Mouse (Mus musculus) urinary bladder, postnatal 25 days (tissue): Measurements from ENCODE around the gene Arl15.

Experiments used
- DNase-seq: peaks from one replicate; pipeline ENCODE4 v3.0.0; 2022; ENCODE audit warnings: low spot score

The Arl15 gene

GRCm38 (mm10) chr13:113990701-113991100, 196.4 kb downstream of the Arl15 start:
- DNase-seq = no peak

GRCm38 (mm10) chr13:113993066-113993465, 198.8 kb downstream of the Arl15 start:
- no peak for DNase-seq

- DNase-seq = no peak
These were observed 200.3 kb downstream of the Arl15 start for GRCm38 (mm10) chr13:113994586-113994985.

GRCm38 (mm10) chr13:113995490-113996236, 201.4 kb downstream of the Arl15 start:
- DNase-seq = no peak

GRCm38 (mm10) chr13:113998811-113999210, 204.5 kb downstream of the Arl15 start:
- no peak for DNase-seq

DNA sequence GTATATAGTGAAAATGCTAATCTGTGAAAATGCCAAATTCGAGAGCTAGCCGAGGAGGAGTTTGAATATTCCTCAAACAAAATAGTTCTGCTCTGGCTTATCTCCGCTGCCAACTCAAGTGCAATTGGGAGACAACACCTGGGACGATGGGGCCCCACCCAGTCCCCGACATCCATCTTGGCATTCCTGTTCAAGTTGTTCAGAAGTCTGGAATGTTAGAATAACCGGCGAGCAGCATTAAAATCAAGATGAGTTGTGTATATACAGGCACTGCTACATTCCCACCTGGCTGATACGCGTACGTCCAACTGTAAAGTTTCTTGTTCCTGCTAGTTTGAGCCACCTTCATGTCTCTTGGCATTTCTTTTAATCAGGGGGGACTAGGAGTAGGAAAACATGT, 209.2 kb downstream of the Arl15 start:
- DNase-seq = no peak

GRCm38 (mm10) chr13:114004191-114004590, 209.9 kb downstream of the Arl15 start:
- DNase-seq = no peak

DNA sequence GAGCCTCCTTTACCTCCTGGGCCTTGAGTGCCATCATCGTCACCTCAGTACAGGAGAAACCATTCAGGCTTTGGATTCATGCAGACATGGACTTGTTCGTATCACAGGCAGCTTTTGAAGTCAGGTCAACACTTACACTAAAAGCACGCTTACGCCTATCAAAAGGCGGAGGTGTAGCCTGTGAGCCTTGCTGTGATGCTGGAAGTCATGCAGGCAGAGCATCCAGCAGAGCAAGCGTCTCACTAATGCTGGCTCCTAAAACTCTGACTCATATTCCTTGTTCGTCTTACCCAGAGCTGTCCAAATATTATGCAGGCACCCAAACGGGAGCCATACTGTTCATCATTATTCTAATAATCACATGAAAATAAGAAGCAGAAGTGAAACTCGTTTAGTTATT, 215.5 kb downstream of the Arl15 start:
- DNase-seq = no peak

GRCm38 (mm10) chr13:114010521-114010920, 216.2 kb downstream of the Arl15 start:
- no peak for DNase-seq

- no peak for DNase-seq
These were observed 216.7 kb downstream of the Arl15 start for GRCm38 (mm10) chr13:114011019-114011418.

DNA sequence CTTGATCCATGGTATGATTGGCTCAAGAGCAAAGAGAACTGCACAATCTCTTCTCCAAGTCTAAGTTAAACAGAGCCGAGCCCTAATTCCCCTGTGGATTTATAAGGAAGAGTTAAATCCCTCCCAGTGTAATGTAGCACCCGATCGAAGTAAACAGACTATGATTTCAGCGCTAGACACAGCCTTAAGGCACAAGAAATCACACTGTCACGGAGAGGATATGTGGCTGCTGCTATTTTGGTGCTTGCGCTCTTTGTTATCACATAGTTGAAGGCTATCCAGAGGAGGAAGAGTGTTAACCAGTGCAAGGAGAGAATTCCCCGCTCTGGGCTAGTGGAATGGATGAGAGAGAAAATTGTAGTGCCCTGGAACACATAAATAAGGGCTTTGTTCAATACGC, 223.6 kb downstream of the Arl15 start:
- no peak for DNase-seq

DNA sequence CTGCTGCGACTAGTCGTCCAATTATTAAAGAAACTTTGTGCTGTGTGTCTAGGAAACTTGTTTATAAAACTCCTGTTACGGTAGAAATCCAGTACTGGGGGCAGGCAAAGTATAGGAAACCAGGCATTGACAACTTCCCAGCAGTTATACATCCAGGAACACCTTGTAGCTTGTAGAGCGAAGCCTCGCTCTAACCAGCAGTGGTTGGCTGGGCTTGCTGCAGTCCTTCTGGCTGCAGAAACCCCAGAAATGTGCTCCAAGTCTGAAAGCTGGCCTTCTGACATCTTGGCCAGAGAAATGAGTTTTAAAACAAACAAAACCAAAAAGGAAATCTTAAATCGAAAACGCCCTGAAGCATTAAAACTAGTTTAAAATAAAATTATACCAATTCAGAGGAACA, 229.2 kb downstream of the Arl15 start:
- no peak for DNase-seq

- no peak for DNase-seq
These were observed 232.0 kb downstream of the Arl15 start for GRCm38 (mm10) chr13:114026306-114026705.

DNA sequence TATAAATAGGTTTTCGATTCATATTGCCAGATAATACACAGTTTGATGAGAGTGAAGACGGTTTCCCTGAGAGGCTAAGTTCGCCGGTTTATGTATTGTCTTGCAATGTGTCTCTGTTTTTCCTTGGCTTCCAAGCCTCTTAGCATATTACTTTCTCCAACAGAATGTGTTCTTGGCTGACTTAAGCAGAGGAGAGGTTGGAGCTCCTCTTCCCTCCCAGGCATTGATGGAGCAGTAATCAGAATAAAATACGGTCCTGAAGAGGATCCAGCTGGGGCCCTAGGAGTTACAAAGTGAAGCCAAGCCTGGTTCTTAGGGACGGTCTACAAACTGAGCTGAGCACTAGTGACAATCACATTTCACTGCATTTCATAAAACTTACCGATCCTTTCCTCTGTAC, 232.4 kb downstream of the Arl15 start:
- DNase-seq = no peak

DNA sequence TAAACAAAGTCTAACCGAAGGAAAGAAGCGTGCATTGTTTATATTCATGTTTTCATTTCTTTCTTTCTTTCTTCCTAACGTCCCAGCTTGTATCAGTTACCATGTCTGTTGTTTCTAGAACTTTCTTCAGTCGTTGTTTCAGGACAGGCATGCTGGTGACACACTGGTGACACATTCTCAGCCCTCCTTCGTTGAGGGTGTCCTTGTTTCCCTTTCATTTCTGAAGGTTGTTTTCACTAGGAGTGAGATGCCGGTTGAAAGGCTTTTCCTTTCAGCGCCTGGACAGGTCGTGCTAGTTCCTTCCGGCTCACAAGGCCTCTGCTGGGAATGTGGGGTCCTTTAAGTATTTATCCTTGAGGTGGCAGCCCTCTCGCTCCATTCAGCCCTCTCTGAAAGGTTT, 253.8 kb downstream of the Arl15 start:
- DNase-seq = no peak

DNA sequence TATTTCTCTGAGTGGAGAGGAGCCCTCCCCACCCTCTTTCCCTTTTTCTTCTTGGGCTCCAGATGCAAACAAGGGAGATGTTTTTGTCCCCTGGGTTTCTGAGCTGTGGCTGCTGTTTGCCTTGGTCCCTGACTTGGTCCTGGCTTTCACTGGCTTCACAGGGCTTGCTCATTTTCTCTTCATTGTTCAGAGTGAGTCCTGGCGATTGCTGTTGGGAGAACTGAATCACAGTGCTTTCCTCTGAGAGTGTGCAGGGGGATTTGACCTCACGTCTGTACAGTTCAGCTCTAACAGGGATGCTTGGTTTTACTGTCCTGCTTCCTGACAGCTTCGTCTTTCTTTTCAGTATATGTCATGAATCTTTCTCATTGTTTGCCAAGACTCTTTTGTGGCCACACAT, 254.4 kb downstream of the Arl15 start:
- DNase-seq = no peak

DNA sequence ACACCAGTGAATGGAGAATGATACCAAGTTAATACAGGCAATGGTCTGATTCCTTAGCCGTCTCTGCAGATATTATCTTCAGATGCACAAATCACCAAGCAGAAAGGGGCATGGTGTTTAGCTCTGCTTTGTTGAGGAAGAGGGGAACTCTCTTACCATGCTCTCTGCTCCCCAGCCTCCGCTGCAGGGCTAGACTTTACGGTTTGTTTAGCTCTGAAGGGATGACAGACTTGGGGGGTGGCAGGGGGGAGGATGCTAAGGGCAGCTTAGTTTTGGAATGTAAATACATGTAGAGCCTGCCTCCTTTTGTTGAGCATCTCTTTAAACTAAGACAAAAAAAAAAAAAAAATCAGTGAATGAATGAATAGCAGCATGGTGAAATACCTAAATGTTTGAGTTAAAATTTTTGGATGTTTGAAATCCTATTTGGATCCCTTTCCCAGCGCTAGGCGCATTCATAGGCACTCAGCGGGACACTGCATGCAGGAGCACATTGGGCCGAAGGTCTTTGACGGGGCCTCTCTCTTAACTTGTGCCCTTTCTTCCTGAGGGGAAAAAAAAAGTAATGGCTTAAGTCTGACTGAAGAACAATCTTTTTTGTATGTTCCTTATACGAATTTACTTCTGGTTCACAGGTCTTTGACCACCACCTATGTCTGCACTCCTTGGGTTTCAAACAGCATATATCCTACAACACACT, 257.0 kb downstream of the Arl15 start:
- no peak for DNase-seq

DNA sequence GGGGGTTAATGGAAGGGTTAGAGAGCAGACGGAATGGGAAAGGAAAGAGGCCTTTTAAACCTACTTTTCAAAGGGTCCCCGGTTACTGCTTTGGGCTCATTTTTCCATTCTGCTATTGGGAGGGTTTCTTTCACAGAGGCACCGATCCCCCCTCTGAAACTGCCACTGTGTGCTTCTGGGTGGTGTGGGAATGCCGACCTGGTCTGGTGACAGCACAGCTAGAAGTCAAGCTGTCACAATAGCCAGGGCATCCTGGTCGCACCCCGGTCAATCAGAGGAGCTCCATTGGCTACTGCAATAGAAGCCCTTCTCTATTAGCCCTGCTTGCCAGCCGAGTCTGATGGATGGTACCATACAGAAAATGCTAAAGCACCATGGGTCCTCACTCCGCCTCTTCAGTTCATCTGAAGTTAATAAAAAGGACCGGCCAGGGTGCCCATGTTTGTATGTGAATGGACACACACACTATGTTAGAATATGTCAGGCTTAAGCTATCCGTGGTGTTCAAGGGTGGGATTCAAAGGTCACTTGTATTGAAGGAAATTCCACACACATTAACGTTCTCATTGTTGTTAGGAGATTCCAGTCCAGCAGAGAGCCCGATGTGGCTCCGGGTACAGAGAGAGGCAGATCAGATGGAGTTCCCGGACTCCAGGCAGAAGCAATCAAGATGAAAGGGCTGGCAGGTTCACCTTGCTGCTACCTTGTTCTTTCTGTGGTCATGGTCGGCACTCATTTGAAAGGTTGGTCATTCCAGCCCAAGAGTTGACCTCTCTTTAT, 258.3 kb downstream of the Arl15 start:
- no peak for DNase-seq

GRCm38 (mm10) chr13:114053261-114053660, 259.0 kb downstream of the Arl15 start:
- DNase-seq = no peak

- DNase-seq = no peak
These were observed 261.4 kb downstream of the Arl15 start for GRCm38 (mm10) chr13:114055686-114056085.

GRCm38 (mm10) chr13:114060258-114060657, 266.0 kb downstream of the Arl15 start:
- no peak for DNase-seq

- DNase-seq = no peak
These were observed 266.9 kb downstream of the Arl15 start for GRCm38 (mm10) chr13:114061234-114061633.

- no peak for DNase-seq
These were observed 269.8 kb downstream of the Arl15 start for GRCm38 (mm10) chr13:114064069-114064468.
